Mouse (Mus musculus) spleen, embryonic (tissue): ENCODE measurements around the gene Olfr859.
"Not testable (repeated sequence)": the region's sequence is repeated elsewhere in the genome, so short reads cannot be mapped to it uniquely, and the experiment has no call there.

ENCODE experiments used
- CTCF ChIA-PET: fragments of 350-600 bp; sonication (Branson Sonifier 250); formaldehyde crosslinking; loops from one replicate; lab custom pipeline; 2022; lab: Charles Lee

The Olfr859 gene

DNA sequence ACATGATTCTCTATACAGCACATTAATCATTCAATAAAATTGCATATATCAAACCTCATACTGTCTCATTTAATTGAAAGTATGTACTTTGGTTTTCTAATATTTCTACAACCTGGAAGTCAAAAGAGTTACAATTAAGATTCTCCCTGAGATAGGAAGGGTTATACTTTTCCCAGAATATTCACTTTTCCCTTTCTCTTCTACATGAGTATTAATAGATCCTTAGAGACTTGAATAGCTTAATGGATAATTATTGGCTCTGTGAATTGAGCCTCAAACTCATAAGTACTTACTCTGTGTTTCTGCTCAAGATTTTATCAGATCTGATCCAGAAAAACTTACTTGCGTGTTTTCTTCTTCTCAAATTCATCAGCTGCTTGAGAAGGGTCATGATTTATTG, at the start of gene Olfr859:
Olfr859 (plus strand) TSS at position 301 of the 400 bp plus-strand sequence.
- CTCF ChIA-PET = not testable (repeated sequence)

DNA sequence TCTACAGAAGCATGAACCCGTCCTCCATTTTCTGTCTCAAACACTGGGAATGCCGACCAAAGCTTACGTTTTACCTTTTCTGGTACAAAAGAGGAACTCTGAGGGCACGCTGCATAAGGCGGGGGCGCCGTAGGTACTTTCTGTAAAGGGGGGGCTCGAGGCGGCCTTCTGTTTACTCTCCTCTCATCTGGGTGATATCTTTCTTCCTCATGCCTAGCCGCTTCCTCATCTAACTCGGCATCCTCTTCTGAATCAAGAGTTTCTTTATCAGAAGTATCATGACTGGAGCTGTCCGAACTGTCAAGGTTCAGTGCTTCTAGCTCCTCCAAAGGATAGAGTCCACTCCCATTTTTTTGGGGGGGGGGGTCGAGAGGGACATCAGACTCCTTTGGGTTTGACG, 35.6 kb upstream of the Olfr859 start:
- CTCF ChIA-PET = no interaction called here

DNA sequence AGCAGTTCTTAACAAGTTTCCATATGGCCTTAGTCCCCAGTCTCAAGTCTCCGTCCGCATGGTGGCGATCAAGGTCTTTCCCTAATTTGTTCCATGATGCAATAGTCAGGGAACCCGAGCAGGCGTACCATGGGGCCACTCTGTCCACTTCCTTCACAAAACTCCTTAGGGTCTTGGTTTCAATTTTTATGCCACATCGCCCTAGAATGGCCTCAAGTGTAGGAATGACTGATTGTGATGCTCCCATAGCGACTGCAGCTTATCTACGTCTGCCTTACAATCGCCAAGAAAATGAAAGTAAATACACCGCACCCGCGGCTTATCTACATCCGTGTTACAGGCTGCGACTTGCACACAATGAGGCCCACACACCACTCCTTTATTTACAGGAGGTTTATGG, 35.0 kb upstream of the Olfr859 start:
- CTCF ChIA-PET = no interaction called here

DNA sequence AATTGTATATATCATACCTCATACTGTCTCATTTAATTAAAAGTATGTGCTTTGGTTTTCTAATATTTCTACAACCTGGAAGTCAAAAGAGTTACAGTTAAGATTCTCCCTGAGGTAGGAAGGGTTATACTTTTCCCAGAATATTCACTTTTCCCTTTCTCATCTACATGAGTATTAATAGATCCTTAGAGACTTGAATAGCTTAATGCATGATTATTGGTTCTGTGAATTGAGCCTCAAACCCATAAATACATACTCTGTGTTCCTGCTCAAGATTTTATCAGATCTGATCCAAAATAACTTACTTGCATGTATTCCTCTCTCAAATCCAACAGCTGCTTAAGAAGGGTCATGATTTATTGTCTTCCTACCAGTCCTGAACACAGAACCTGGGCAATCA, 24.7 kb upstream of the Olfr859 start, which contains the start of gene Olfr58:
Olfr58 (plus strand) TSS at position 301 of the 400 bp plus-strand sequence.
- CTCF ChIA-PET = no interaction called here

DNA sequence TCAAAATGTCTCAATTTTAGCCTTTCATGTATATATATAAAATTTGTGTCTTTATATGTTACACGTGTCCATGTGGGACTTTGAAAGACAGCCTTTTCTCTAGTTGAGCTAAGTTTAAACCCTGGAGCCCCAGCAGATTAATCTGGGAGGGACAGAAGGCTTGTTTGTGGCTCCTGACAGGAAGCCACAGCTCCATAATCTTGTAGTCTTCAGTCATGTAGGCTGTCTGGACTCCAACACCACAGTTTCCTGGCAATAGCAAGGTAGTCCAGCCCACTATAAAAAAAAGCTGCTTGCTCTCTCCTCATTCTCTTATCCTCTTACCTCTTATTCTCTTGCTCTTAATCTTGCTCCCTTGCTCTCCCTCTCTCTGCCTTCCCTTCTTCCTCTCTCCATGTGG, 1.7 kb upstream of the Olfr859 start:
- CTCF ChIA-PET = no interaction called here

DNA sequence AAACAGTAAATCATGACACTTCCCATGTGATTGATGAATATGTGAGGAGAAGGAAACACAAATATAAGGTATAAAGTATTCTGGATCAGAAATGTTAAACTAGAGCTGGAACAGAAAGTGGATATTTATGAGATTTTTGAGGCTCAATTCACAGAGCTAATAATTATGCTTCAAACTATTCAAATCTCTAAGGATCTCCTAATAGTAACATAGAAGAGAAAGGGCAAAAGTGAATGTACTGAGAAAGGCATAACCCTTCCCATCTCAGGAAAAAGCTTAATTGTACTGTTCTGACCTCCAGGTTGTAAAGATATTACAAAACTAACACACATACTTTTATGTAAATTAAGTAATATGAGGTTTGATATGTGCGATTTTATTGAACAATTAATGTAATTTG, 44.9 kb downstream of the Olfr859 start, which contains the start of gene Olfr860:
Olfr860 (minus strand) TSS at position 101 of the 400 bp plus-strand sequence.
- CTCF ChIA-PET = no interaction called here
